Mouse (Mus musculus): ENCODE results near the gene Klk15. TPM values are rescaled to one million over a fixed set of nuclear protein-coding genes. Genes with fewer than 3 reads are reported as not detected.

Gene Klk15
- total and polyA plus RNA-seq, 2 experiments from 2014 or later: not detected

DNA sequence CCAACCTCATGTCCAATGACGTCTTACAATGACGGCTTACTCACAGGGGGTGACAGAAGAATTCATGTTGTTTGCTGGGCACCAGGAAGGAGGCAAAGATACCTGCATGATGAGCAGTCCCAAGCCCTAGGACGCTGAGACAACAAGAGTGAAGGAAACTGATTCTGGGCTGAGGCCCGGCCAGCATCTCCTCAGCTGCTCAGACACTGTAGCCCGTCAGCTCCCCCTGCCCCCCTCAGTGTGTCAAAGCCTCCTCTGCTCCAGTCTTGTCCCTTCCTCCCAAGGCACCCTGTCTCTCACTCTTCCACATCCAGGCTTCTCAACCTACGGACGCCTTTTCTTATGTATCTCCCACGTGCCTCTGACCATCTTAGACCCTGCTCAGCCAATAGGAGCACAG lies 14.7 kb upstream of the Klk15 start:
- 63% methylated on average over 8 of the region's 8 CpGs for WGBS

DNA sequence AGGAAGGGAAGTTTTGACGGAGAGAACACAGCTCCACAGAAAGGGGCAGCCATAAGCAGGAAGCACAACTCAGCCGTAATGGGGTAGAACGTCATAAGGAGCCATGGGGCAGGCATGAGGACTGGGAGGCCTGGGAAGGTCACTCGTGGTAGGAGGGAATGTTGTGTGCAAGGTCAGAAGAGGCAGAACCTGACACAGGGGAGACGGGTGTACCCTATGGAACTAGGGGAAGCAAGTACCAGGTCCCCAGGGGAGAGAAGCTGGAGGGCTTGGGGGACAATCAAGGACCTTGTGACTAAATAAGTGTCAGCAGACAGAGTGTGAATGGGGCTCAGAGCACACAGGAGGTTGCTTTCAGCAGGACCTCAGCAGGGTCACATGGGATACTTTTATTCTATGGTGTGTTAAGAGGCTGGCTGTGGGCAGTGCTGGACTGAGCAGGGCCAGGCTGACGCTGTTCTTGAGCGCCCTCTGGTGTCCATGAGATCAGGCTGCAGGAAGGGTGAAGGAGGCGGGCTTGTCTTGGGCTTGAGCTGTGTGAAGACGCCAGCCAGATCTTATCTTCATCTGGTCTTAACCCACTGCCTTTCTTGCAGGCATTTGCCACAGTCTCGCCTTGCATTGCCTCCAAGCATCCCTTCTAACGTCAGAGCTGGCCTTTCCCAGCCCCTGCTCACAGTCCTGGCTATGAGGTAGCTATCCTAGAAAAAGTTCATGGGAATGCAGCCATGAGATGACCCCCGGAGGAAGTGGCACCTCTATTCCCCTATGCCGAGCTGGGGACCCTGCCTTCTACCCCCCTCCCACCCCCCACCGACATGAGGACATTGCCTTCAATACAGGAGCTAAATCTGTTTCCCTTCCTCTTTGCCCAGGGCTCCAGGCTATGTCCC lies 13.7 kb upstream of the Klk15 start:
- peak; percentile 77; the same call in 1 of the 2 replicates for ATAC-seq (ENCODE audit: insufficient read depth, low read depth)

More for the DNA sequence above, 14.7 kb upstream of the Klk15 start:
- ATAC-seq (ENCODE audit: insufficient read depth, low read depth): no peak
- Histone ChIP-seq H3K4me1 (ENCODE audit: control insufficient read depth, insufficient read depth) (no peaks in the 10 kb centered on the region), H3K9ac (replicated peaks; ENCODE audit: low read depth, low read length) (no peak overlapping the region), H3K27ac (ENCODE audit: low read depth) (no peak overlapping the region), H3K4me2 (ENCODE audit: low read depth, low read length) (no peak overlapping the region), H3K36me3 (replicated peaks; ENCODE audit: control insufficient read depth, insufficient read depth, low read length) (no peaks in the 10 kb centered on the region), H3K4me3 (ENCODE audit: low read depth, low read length) (no peak overlapping the region), H3K27me3 (ENCODE audit: control insufficient read depth, insufficient read depth, low read length) (no peaks in the 10 kb centered on the region), H3K9me3 (replicated peaks; ENCODE audit: control insufficient read depth, low read length) (no peaks in the 10 kb centered on the region)
- TF ChIP-seq EP300 (IDR thresholded peaks at IDR 0.05; ENCODE audit: low read depth) (no peak), CTCF (IDR thresholded peaks at IDR 0.05; ENCODE audit: low read depth) (no peak)
- no peak for DNase-seq (ENCODE audit: low spot score)

DNA sequence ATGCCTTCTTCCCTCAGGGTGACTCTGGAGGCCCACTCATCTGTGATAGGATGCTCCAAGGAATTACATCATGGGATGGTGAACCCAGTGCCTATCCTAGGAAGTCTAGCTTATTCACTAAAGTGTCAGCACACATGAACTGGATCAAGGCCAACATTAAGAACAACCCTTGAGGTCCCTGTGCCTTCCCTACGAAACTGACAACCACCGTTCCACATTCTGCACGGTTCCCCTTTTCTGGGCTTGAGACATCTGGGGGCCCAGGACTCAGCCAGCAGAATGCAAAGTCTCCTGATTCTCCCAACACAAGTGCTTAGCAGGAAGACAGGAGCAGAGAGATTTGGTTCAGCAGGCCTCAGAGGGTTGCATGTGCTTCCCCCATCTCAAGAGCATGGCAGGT lies 13.0 kb upstream of the Klk15 start:
- Histone ChIP-seq H3K36me3 (replicated peaks; ENCODE audit: control insufficient read depth, insufficient read depth, low read length) (no peaks in the 10 kb centered on the region), H3K27ac (ENCODE audit: low read depth) (no peak overlapping the region), H3K9ac (replicated peaks; ENCODE audit: low read depth, low read length) (no peak overlapping the region), H3K9me3 (replicated peaks; ENCODE audit: control insufficient read depth, low read length) (no peaks in the 10 kb centered on the region), H3K4me3 (ENCODE audit: low read depth, low read length) (no peak overlapping the region), H3K4me2 (ENCODE audit: low read depth, low read length) (no peak overlapping the region), H3K4me1 (ENCODE audit: control insufficient read depth, insufficient read depth) (no peaks in the 10 kb centered on the region), H3K27me3 (ENCODE audit: control insufficient read depth, insufficient read depth, low read length) (no peaks in the 10 kb centered on the region)
- DNase-seq (ENCODE audit: low spot score) (no peak), ATAC-seq (ENCODE audit: insufficient read depth, low read depth) (no peak)
- WGBS: 82% methylated on average over 3 of the region's 3 CpGs
- no peak for TF ChIP-seq EP300 (IDR thresholded peaks at IDR 0.05; ENCODE audit: low read depth)
- no peak for TF ChIP-seq CTCF (IDR thresholded peaks at IDR 0.05; ENCODE audit: low read depth)

More for the DNA sequence above, 13.7 kb upstream of the Klk15 start:
- Histone ChIP-seq H3K27me3 (ENCODE audit: control insufficient read depth, insufficient read depth, low read length) (no peaks in the 10 kb centered on the region), H3K4me2 (ENCODE audit: low read depth, low read length) (no peak overlapping the region), H3K9ac (replicated peaks; ENCODE audit: low read depth, low read length) (no peak overlapping the region), H3K4me1 (ENCODE audit: control insufficient read depth, insufficient read depth) (no peaks in the 10 kb centered on the region), H3K27ac (ENCODE audit: low read depth) (no peak overlapping the region), H3K36me3 (replicated peaks; ENCODE audit: control insufficient read depth, insufficient read depth, low read length) (no peaks in the 10 kb centered on the region), H3K9me3 (replicated peaks; ENCODE audit: control insufficient read depth, low read length) (no peaks in the 10 kb centered on the region), H3K4me3 (ENCODE audit: low read depth, low read length) (no peak overlapping the region)
- DNase-seq (ENCODE audit: low spot score): peak; percentile 28
- 23% methylated on average over 14 of the region's 14 CpGs for WGBS
- peak; percentile 80 for TF ChIP-seq CTCF (IDR thresholded peaks at IDR 0.05; ENCODE audit: low read depth)
- no peak for TF ChIP-seq EP300 (IDR thresholded peaks at IDR 0.05; ENCODE audit: low read depth)

DNA sequence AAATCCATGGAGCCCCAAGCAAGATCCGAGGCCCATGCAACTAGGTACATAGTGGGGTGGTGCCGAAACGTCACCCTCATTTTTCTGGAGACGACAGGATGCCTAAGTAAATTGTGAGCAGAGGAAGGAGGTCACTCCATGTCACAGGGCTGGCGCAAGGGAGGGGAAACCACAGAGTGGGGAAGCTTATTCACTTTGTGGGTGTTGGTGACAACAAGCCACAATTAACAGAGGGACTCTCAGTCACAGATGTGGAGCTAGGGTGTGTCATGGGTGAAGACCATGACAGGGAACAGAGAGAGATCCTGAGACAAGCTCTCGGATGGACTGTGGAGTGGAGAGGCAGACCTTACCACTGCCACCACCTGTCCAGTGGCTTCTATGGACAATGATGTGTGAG lies 12.5 kb upstream of the Klk15 start:
- no peak overlapping the region for H3K9ac ChIP-seq (replicated peaks; ENCODE audit: low read depth, low read length)
- DNase-seq (ENCODE audit: low spot score): no peak
- no peak overlapping the region for H3K4me2 ChIP-seq (ENCODE audit: low read depth, low read length)
- no peaks in the 10 kb centered on the region for H3K9me3 ChIP-seq (replicated peaks; ENCODE audit: control insufficient read depth, low read length)
- no peaks in the 10 kb centered on the region for H3K27me3 ChIP-seq (ENCODE audit: control insufficient read depth, insufficient read depth, low read length)
- TF ChIP-seq CTCF (IDR thresholded peaks at IDR 0.05; ENCODE audit: low read depth): no peak
- no peak overlapping the region for H3K4me3 ChIP-seq (ENCODE audit: low read depth, low read length)
- 67% methylated on average over 6 of the region's 6 CpGs for WGBS
- H3K4me1 ChIP-seq (ENCODE audit: control insufficient read depth, insufficient read depth): no peaks in the 10 kb centered on the region
- no peaks in the 10 kb centered on the region for H3K36me3 ChIP-seq (replicated peaks; ENCODE audit: control insufficient read depth, insufficient read depth, low read length)
- no peak overlapping the region for H3K27ac ChIP-seq (ENCODE audit: low read depth)
- ATAC-seq (ENCODE audit: insufficient read depth, low read depth): no peak

DNA sequence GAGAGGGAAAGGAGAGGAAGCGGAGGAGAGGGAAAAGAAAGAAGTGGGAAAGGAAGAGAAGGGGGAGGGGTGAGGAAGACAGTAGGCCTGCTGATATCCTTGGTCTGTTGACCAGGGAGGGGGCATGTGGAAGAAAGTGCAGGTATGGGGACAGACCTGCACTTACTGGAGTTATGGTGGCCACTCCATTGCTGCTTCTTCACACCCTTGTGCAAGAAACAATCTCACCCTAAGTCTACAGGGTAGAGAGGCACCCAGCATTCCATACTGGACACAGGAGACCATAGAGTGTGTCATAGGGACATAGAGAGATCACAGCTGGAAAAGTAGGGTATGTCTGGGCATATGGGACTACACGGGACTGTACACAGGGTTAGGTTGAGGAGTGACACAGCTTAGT lies 11.6 kb upstream of the Klk15 start:
- ATAC-seq (ENCODE audit: insufficient read depth, low read depth): no peak
- TF ChIP-seq CTCF (IDR thresholded peaks at IDR 0.05; ENCODE audit: low read depth) (no peak), EP300 (IDR thresholded peaks at IDR 0.05; ENCODE audit: low read depth) (no peak)
- Histone ChIP-seq H3K27ac (ENCODE audit: low read depth) (no peak overlapping the region), H3K4me3 (ENCODE audit: low read depth, low read length) (no peak overlapping the region), H3K4me1 (ENCODE audit: control insufficient read depth, insufficient read depth) (no peaks in the 10 kb centered on the region), H3K9me3 (replicated peaks; ENCODE audit: control insufficient read depth, low read length) (no peaks in the 10 kb centered on the region), H3K27me3 (ENCODE audit: control insufficient read depth, insufficient read depth, low read length) (no peaks in the 10 kb centered on the region), H3K9ac (replicated peaks; ENCODE audit: low read depth, low read length) (no peak overlapping the region), H3K4me2 (ENCODE audit: low read depth, low read length) (no peak overlapping the region), H3K36me3 (replicated peaks; ENCODE audit: control insufficient read depth, insufficient read depth, low read length) (no peaks in the 10 kb centered on the region)
- DNase-seq (ENCODE audit: low spot score): no peak
- 71% methylated on average over 2 of the region's 2 CpGs for WGBS

Measured in heart, postnatal 0 days (tissue).